Mouse (Mus musculus) CH12.LX (cell line): ENCODE measurements around the gene Rab37.

Experiments
- CTCF ChIP-seq, 2 experiments: IDR thresholded peaks in 1 of 2; conservative IDR thresholded peaks in 1 of 2; 2 replicates each; pipeline ENCODE4 v1.5.1; 2011 to 2012; ENCODE audit warnings: low read depth in 2 of 2, low read length in 2 of 2, improper control_type of control experiment in 1 of 2, inconsistent platforms in 1 of 2, mild to moderate bottlenecking in 1 of 2, moderate library complexity in 1 of 2
- GABPA ChIP-seq: IDR thresholded peaks from 2 replicates; pipeline ENCODE4 v1.6.1; 2012; ENCODE audit warnings: low read depth, low read length, improper control_type of control experiment, inconsistent platforms; ENCODE audit not compliant: insufficient replicate concordance
- HCFC1 ChIP-seq: IDR thresholded peaks from 2 replicates; pipeline ENCODE4 v1.6.1; 2012; ENCODE audit warnings: low read depth, mild to moderate bottlenecking, inconsistent platforms, low read length, improper control_type of control experiment
- NELFE ChIP-seq: IDR thresholded peaks from 2 replicates; pipeline ENCODE4 v1.6.1; 2011; ENCODE audit warnings: low read depth, low read length, improper control_type of control experiment
- POLR2A ChIP-seq: IDR thresholded peaks from 2 replicates; pipeline ENCODE4 v1.6.1; 2011; ENCODE audit warnings: low read depth, mild to moderate bottlenecking, improper control_type of control experiment, low read length
- SIN3A ChIP-seq: IDR thresholded peaks from 2 replicates; pipeline ENCODE4 v1.6.1; 2012; ENCODE audit warnings: low read length, improper control_type of control experiment, inconsistent platforms
- UBTF ChIP-seq: IDR thresholded peaks from 2 replicates; pipeline ENCODE4 v1.6.1; 2012; ENCODE audit warnings: low read depth, mild to moderate bottlenecking, inconsistent platforms, low read length, improper control_type of control experiment, moderate library complexity
- USF1 ChIP-seq: IDR thresholded peaks from 2 replicates; pipeline ENCODE4 v1.6.1; 2014; ENCODE audit warnings: low read depth, mild to moderate bottlenecking, inconsistent platforms, low read length, improper control_type of control experiment

DNA sequence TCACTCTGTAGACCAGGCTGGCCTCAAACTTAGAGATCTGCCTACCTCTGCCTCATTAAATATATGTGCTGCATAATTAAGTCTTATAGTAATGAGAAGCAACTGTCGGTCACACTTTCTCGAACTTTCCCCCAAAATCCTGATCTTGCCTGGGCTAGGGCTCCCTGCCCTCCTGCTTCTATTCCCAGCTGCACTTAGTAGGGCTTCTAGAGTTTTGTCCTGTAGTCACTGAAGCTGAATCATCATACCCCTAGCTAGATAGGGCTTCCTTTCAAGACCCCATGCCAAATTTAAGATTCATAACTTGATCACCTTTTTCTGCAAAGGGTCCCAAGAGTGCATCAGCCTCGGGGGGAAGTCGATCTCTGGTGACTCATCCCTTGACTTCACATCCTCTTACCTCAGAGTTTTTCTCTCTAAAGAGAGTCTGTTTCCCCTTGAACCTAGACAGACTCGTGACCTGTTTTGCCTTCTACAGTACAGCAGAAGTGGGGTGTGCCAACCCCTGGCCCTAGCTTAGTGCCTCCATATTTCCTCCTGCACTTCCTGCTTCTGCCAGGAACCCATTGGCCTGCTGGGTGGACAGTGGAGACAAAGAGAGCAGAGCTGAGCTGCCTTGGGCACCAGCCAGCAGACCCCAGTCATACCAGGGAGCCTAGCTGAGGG is 47.5 kb downstream of the Rab37 start:
- TF ChIP-seq USF1 (no peak), SIN3A (no peak), GABPA (no peak), POLR2A (no peak; the same call in 1 of the 2 replicates), CTCF (conservative IDR thresholded peaks at IDR 0.05 in 1 of 2, IDR thresholded peaks at IDR 0.05 in 1 of 2; ENCODE audit: low read depth in 2 of 2, low read length in 2 of 2) (no peak), UBTF (no peak), HCFC1 (no peak; the same call in 1 of the 2 replicates), NELFE (no peak)
